Mouse (Mus musculus) hindbrain, postnatal 0 days (tissue): ENCODE results near the gene Psmd9. TPM values are rescaled to one million over a fixed set of nuclear protein-coding genes. Genes with fewer than 3 reads are reported as not detected.

Source experiments
- ATAC-seq: fragments of 200-750 bp; cut with Nextera tagmentation; 2 replicates; pipeline ENCODE4 v1.8.0; 2017; ENCODE audit warnings: mild to moderate bottlenecking, moderate TSS enrichment, moderate library complexity
- DNase-seq: peaks from one replicate; pipeline ENCODE4 v3.0.0-alpha.2; 2015; ENCODE audit warnings: low spot score
- H3K27ac ChIP-seq: fragments of 300-500 bp; sonication (generic); 2 replicates; pipeline ENCODE4 v1.5.1; 2014; ENCODE audit warnings: mild to moderate bottlenecking
- H3K27me3 ChIP-seq: fragments of 300-500 bp; sonication (generic); 2 replicates; pipeline ENCODE4 v1.6.1; 2014; ENCODE audit warnings: low read length, mixed read lengths; ENCODE audit not compliant: insufficient read depth
- H3K36me3 ChIP-seq: fragments of 300-500 bp; sonication (generic); 2 replicates; pipeline ENCODE4 v1.6.1; 2014; ENCODE audit warnings: low read length, mixed read lengths; ENCODE audit not compliant: insufficient read depth
- H3K4me1 ChIP-seq: fragments of 300-500 bp; sonication (generic); 2 replicates; pipeline ENCODE4 v1.6.1; 2014; ENCODE audit warnings: antibody characterized with exemption, low read length, mixed read lengths; ENCODE audit not compliant: insufficient read depth
- H3K4me2 ChIP-seq: fragments of 300-500 bp; sonication (generic); 2 replicates; pipeline ENCODE4 v1.6.1; 2014; ENCODE audit warnings: low read depth, mild to moderate bottlenecking, low read length, moderate library complexity, mixed read lengths
- H3K4me3 ChIP-seq: fragments of 300-500 bp; sonication (generic); 2 replicates; pipeline ENCODE4 v1.5.1; 2014; ENCODE audit warnings: low read length
- H3K9ac ChIP-seq: fragments of 300-500 bp; sonication (generic); replicated peaks from 2 replicates; pipeline ENCODE4 v1.6.1; 2014; ENCODE audit warnings: mild to moderate bottlenecking, low read length, moderate library complexity, mixed read lengths
- H3K9me3 ChIP-seq: fragments of 300-500 bp; sonication (generic); 2 replicates; pipeline ENCODE4 v1.6.1; 2016; ENCODE audit warnings: low read length, mixed read lengths
- CTCF ChIP-seq: IDR thresholded peaks from 2 replicates; pipeline ENCODE4 v1.5.1; 2016; ENCODE audit warnings: antibody characterized with exemption, control low read depth, low read depth
- WGBS: fragments of 180-500 bp; shearing (Covaris S2); extraction: QIAGEN DNeasy Blood & Tissue Kit; methylation state at CpG from one replicate; pipeline ENCODE4 v1.1.7; 2014; 5-methylcytosine and 5-hydroxymethylcytosine counted together
- polyA plus RNA-seq: library from polyadenylated mRNA; unstranded; fragments of >200 nt; fragmentation: Nextera tagmentation; extraction: Ambion mirVana; gene quantifications from 2 replicates; pipeline ENCODE4 v1.2.1, GENCODE M21; 2015
- total RNA-seq: library from RNA; depleted of rRNA; stranded (reverse); fragments of >200 nt; gene quantifications from 2 replicates; pipeline ENCODE4 v1.2.3, GENCODE M21; 2014

Gene Psmd9
- total and polyA plus RNA-seq, 2 experiments from 2014 or later, result 30.8 to 86.1 TPM

DNA sequence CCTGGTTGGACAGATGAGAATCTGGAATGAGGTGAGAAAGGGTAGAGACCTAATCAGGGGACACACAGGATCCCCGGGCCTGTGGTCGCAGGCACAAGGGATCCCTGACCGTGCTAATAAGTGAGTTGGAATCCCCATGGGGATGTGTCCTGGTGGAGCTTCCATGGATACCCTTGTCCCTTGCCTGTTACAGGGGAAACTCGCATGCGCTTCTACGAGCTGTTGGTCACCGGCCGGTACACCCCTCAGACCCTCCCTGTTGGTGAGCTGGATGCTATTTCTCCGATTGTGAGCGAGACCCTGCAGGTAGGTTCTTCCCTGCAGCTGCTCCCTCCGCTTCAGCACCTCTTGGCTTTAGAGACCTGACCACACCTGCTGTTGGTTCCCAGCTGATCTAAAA is 22.9 kb upstream of the Psmd9 start:
- peaks cover 26% of the 10 kb centered on the region; the same call in 1 of the 2 replicates for H3K36me3 ChIP-seq
- no peak overlapping the region for H3K4me3 ChIP-seq
- WGBS, result 77% methylated on average over 11 of the region's 11 CpGs
- H3K4me1 ChIP-seq, result peaks cover 27% of the 10 kb centered on the region
- no peak overlapping the region for H3K4me2 ChIP-seq
- H3K27me3 ChIP-seq, result no peaks in the 10 kb centered on the region
- DNase-seq (no peak), ATAC-seq (no peak)
- no peak overlapping the region for H3K27ac ChIP-seq
- no peak for TF ChIP-seq CTCF
- H3K9ac ChIP-seq, result no peak overlapping the region
- H3K9me3 ChIP-seq, result no peaks in the 10 kb centered on the region

GRCm38 (mm10) chr5:123147569-123147968 is 21.6 kb upstream of the Psmd9 start:
- Histone ChIP-seq H3K4me1 (peaks cover 30% of the 10 kb centered on the region), H3K4me3 (no peak overlapping the region), H3K4me2 (no peak overlapping the region), H3K27me3 (no peaks in the 10 kb centered on the region), H3K9ac (no peak overlapping the region), H3K27ac (no peak overlapping the region), H3K9me3 (no peaks in the 10 kb centered on the region), H3K36me3 (peaks cover 32% of the 10 kb centered on the region)
- ATAC-seq (no peak), DNase-seq (no peak)
- 80% methylated on average over 17 of the region's 17 CpGs for WGBS
- TF ChIP-seq CTCF, result no peak

DNA sequence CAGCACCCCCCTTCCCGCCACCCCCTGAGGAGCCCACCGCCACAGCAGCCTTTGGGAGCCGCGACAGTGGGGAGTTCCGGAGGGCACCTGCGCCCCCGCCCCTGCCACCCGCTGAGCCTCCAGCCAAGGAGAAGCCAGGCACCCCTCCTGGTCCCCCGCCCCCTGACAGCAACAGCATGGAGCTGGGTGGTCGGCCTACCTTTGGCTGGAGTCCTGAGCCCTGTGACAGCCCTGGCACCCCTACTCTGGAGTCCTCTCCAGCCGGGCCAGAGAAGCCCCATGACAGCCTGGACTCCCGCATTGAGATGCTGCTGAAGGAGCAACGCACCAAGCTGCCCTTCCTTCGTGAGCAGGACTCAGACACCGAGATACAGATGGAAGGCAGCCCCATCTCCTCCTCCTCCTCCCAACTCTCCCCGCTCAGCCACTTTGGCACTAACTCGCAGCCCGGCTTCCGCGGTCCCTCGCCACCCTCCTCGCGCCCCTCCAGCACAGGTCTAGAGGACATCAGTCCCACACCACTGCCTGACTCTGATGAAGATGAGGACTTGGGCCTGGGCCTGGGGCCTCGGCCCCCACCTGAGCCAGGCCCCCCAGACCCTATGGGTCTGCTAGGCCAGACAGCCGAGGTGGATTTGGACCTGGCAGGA is 21.0 kb upstream of the Psmd9 start:
- peaks cover 30% of the 10 kb centered on the region for H3K4me1 ChIP-seq
- no peak for DNase-seq
- no peak for ATAC-seq
- H3K27me3 ChIP-seq, result no peaks in the 10 kb centered on the region
- H3K4me2 ChIP-seq, result no peak overlapping the region
- peaks cover 35% of the 10 kb centered on the region for H3K36me3 ChIP-seq
- no peak for TF ChIP-seq CTCF
- no peak overlapping the region for H3K27ac ChIP-seq
- 68% methylated on average over 25 of the region's 25 CpGs for WGBS
- H3K9me3 ChIP-seq, result no peaks in the 10 kb centered on the region
- H3K9ac ChIP-seq, result no peak overlapping the region
- H3K4me3 ChIP-seq, result no peak overlapping the region

- DNase-seq (peak; percentile 92), ATAC-seq (peak; percentile 89)
- peaks cover 27% of the 10 kb centered on the region for H3K4me1 ChIP-seq
- H3K27ac ChIP-seq, result no peak overlapping the region
- peak overlapping the region; percentile 24 for H3K4me3 ChIP-seq
- peak overlapping the region; percentile 4; the same call in 1 of the 2 replicates for H3K9ac ChIP-seq
- TF ChIP-seq CTCF, result peak; percentile 96
- 7% methylated on average over 19 of the region's 19 CpGs for WGBS
- H3K36me3 ChIP-seq, result peaks cover 46% of the 10 kb centered on the region
- H3K4me2 ChIP-seq, result peak overlapping the region; percentile 53
- no peaks in the 10 kb centered on the region for H3K27me3 ChIP-seq
- no peaks in the 10 kb centered on the region for H3K9me3 ChIP-seq
Measured at GRCm38 (mm10) chr5:123149451-123150400, 19.5 kb upstream of the Psmd9 start.

DNA sequence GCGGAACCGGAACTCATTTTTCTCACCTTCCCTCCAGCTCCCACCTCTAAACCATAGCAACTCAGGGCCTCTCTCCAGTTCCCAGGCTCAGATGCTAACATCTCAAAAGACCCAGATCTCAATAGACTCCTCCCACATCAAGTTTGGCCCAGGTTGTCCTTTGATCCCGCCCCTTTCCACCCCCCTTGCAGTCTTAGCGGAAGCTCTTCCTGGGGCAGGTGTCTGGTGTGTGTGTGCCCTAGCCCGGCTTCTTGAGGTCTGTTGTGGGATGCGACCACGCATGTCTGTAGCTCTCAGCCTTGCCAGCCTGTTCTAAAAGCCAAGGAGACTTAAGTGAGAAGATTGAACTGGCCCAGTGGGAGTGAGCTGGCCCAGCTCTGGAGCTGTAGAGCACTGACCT is 18.6 kb upstream of the Psmd9 start:
- Histone ChIP-seq H3K27ac (no peak overlapping the region), H3K4me1 (peaks cover 23% of the 10 kb centered on the region), H3K27me3 (no peaks in the 10 kb centered on the region), H3K9me3 (no peaks in the 10 kb centered on the region), H3K9ac (no peak overlapping the region), H3K4me3 (peak overlapping the region; percentile 24), H3K36me3 (peaks cover 50% of the 10 kb centered on the region), H3K4me2 (peak overlapping the region; percentile 53)
- TF ChIP-seq CTCF, result no peak
- DNase-seq (no peak), ATAC-seq (no peak; the same call in 1 of the 2 replicates)
- WGBS, result 38% methylated on average over 7 of the region's 7 CpGs

DNA sequence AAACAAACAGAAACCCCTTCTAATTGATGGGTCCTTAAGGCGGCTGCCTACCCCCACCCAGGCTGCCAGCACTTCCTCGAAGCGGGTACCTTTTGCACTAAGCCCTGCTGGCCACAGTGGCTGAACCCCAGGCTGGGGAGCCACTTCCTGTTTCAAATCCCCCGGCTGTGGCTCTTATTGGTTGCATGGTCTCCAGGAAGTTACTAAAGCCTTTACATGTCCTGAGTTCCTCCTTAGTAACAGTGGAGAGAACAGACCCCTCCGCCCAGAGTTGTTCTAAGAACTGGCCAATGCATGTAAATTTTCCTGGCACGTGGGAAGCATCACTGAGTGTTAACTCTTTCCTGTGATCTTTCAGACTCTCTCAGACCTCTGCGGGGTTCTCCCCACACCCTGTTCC is 18.1 kb upstream of the Psmd9 start:
- H3K36me3 ChIP-seq, result peaks cover 50% of the 10 kb centered on the region
- H3K4me1 ChIP-seq, result peaks cover 20% of the 10 kb centered on the region

More for the DNA sequence above, 18.1 kb upstream of the Psmd9 start:
- DNase-seq (peak; percentile 74), ATAC-seq (peak; percentile 61)
- H3K4me2 ChIP-seq, result peak overlapping the region; percentile 53
- H3K9ac ChIP-seq, result no peak overlapping the region
- H3K4me3 ChIP-seq, result peak overlapping the region; percentile 24
- no peaks in the 10 kb centered on the region for H3K27me3 ChIP-seq
- WGBS, result 20% methylated on average over 7 of the region's 7 CpGs
- H3K27ac ChIP-seq, result no peak overlapping the region
- no peak for TF ChIP-seq CTCF
- no peaks in the 10 kb centered on the region for H3K9me3 ChIP-seq
